In genomic region chr2:128174604-128175342, GRCm38 (mm10) we compare ENCODE assay signal across 16 mouse cellular contexts. TPM values are rescaled to one million over a fixed set of nuclear protein-coding genes. Genes with fewer than 3 reads are reported as not detected.
A peak's percentile ranks its signal among the peaks of the same experiment; 100 is the strongest.
DNase-seq lines count a peak whose midpoint lies in the region; ATAC-seq and TF ChIP-seq lines count a peak whose summit lies in the region.
"Had no signal": no experiment of that assay in that cellular context is flagged by ENCODE, and none has a peak within 500 bp of the region (broad histone marks: within the 10 kb centered on the region; RNA-seq: fewer than 3 reads in every experiment).

No protein-coding gene starts in this region.

- 42% methylated on average over 9 of the region's 9 CpGs for WGBS in kidney, postnatal 0 days
- 29% methylated on average over 9 of the region's 9 CpGs for WGBS in intestine, embryonic 14.5 days
- WGBS in intestine, postnatal 0 days: 14% methylated on average over 9 of the region's 9 CpGs
- WGBS in liver, postnatal 0 days (ENCODE audit: insufficient replicate concordance): 53% methylated on average over 9 of the region's 9 CpGs

- TF ChIP-seq CTCF in kidney, postnatal 0 days (IDR thresholded peaks at IDR 0.05; ENCODE audit: low read depth): no peak
- no peak for TF ChIP-seq CTCF in intestine, postnatal 0 days (IDR thresholded peaks at IDR 0.05; ENCODE audit: low read depth)
- no peak for TF ChIP-seq CTCF in liver, postnatal 0 days (IDR thresholded peaks at IDR 0.05; ENCODE audit: low read depth)

- H3K4me2 ChIP-seq in kidney, postnatal 0 days (ENCODE audit: low read length): no peak overlapping the region
- H3K4me2 ChIP-seq in intestine, embryonic 14.5 days (ENCODE audit: low read length): no peak overlapping the region
- no peak overlapping the region for H3K4me2 ChIP-seq in intestine, postnatal 0 days (replicated peaks; ENCODE audit: low read depth)
- H3K4me2 ChIP-seq in liver, postnatal 0 days (ENCODE audit: low read depth, low read length): no peak overlapping the region
- H3K4me2 ChIP-seq: heart, embryonic 13.5 days; kidney, embryonic 15.5 days; limb, embryonic 15.5 days had no signal

- no peaks in the 10 kb centered on the region for H3K27me3 ChIP-seq in kidney, postnatal 0 days (ENCODE audit: insufficient read depth, low read length)
- no peaks in the 10 kb centered on the region for H3K27me3 ChIP-seq in intestine, embryonic 14.5 days (replicated peaks; ENCODE audit: control insufficient read depth, insufficient read depth, low read length)
- H3K27me3 ChIP-seq in intestine, postnatal 0 days (replicated peaks; ENCODE audit: control insufficient read depth, insufficient read depth, low read length): no peaks in the 10 kb centered on the region
- H3K27me3 ChIP-seq in liver, postnatal 0 days (ENCODE audit: insufficient read depth, low read length): no peaks in the 10 kb centered on the region
- H3K27me3 ChIP-seq: heart, embryonic 13.5 days; kidney, embryonic 15.5 days; limb, embryonic 15.5 days had no signal

- ATAC-seq in kidney, postnatal 0 days (replicated peaks; ENCODE audit: low FRiP score, low read depth): no peak
- no peak; the same call in 1 of the 2 replicates for ATAC-seq in intestine, embryonic 14.5 days (replicated peaks; ENCODE audit: low FRiP score, low TSS enrichment, low read depth)
- ATAC-seq in intestine, postnatal 0 days: peak; percentile 85
- ATAC-seq in liver, postnatal 0 days: peak; percentile 74
- ATAC-seq in granulocyte monocyte progenitor cell, adult 5-6 weeks (replicated peaks; ENCODE audit: poor library complexity, severe bottlenecking): no peak
- ATAC-seq: hindbrain, embryonic 16.5 days; midbrain, embryonic 16.5 days had no signal

- H3K9me3 ChIP-seq in kidney, postnatal 0 days (replicated peaks; ENCODE audit: low read length): no peaks in the 10 kb centered on the region
- H3K9me3 ChIP-seq in intestine, embryonic 14.5 days (ENCODE audit: control insufficient read depth, low read length): no peaks in the 10 kb centered on the region
- H3K9me3 ChIP-seq in intestine, postnatal 0 days (ENCODE audit: control insufficient read depth): no peaks in the 10 kb centered on the region
- no peaks in the 10 kb centered on the region for H3K9me3 ChIP-seq in liver, postnatal 0 days (ENCODE audit: low read length)
- H3K9me3 ChIP-seq: G1E; heart, embryonic 13.5 days; kidney, embryonic 15.5 days; limb, embryonic 15.5 days had no signal

- H3K36me3 ChIP-seq in kidney, postnatal 0 days (ENCODE audit: insufficient read depth, low read length): no peaks in the 10 kb centered on the region
- no peaks in the 10 kb centered on the region for H3K36me3 ChIP-seq in intestine, embryonic 14.5 days (ENCODE audit: control insufficient read depth, insufficient read depth, low read length)
- H3K36me3 ChIP-seq in intestine, postnatal 0 days (ENCODE audit: control insufficient read depth, insufficient read depth): no peaks in the 10 kb centered on the region
- no peaks in the 10 kb centered on the region for H3K36me3 ChIP-seq in liver, postnatal 0 days (replicated peaks; ENCODE audit: insufficient read depth, low read length)
- H3K36me3 ChIP-seq: G1E; heart, embryonic 13.5 days; kidney, embryonic 15.5 days; limb, embryonic 15.5 days had no signal

- TF ChIP-seq EP300 in liver, postnatal 0 days (IDR thresholded peaks at IDR 0.05; ENCODE audit: low read depth): peak; percentile 72; the same call in 1 of the 2 replicates

- peaks cover 18% of the 10 kb centered on the region for H3K4me1 ChIP-seq in kidney, postnatal 0 days (replicated peaks; ENCODE audit: insufficient read depth, low read length)
- peaks cover 23% of the 10 kb centered on the region for H3K4me1 ChIP-seq in intestine, embryonic 14.5 days (replicated peaks; ENCODE audit: control insufficient read depth, insufficient read depth, low read length)
- 0 out of 2 replicates have a peak, but pooled peaks cover 9% of the 10 kb centered on the region for H3K4me1 ChIP-seq in intestine, postnatal 0 days (replicated peaks; ENCODE audit: control insufficient read depth, insufficient read depth, low read length)
- H3K4me1 ChIP-seq in liver, postnatal 0 days (ENCODE audit: insufficient read depth): peaks cover 40% of the 10 kb centered on the region

- no peak overlapping the region for H3K27ac ChIP-seq in kidney, postnatal 0 days
- H3K27ac ChIP-seq in intestine, embryonic 14.5 days (ENCODE audit: low read depth): 0 out of 2 replicates have a peak overlapping the region, but pooled peaks have one; percentile 47
- no peak overlapping the region for H3K27ac ChIP-seq in intestine, postnatal 0 days (ENCODE audit: low read depth, low read length)
- H3K27ac ChIP-seq in liver, postnatal 0 days (ENCODE audit: low read depth): peak overlapping the region; percentile 92
- H3K27ac ChIP-seq: heart, embryonic 13.5 days; kidney, embryonic 15.5 days; limb, embryonic 15.5 days had no signal

- H3K9ac ChIP-seq in kidney, postnatal 0 days (ENCODE audit: low read depth, low read length): no peak overlapping the region
- no peak overlapping the region for H3K9ac ChIP-seq in intestine, embryonic 14.5 days (ENCODE audit: low read length)
- H3K9ac ChIP-seq in intestine, postnatal 0 days (ENCODE audit: low read depth, low read length): no peak overlapping the region
- peak overlapping the region; percentile 35; the same call in 1 of the 2 replicates for H3K9ac ChIP-seq in liver, postnatal 0 days (replicated peaks)
- H3K9ac ChIP-seq: heart, embryonic 13.5 days; kidney, embryonic 15.5 days; limb, embryonic 15.5 days had no signal

- H3K4me3 ChIP-seq in kidney, postnatal 0 days (replicated peaks; ENCODE audit: low read depth, low read length): no peak overlapping the region
- no peak overlapping the region for H3K4me3 ChIP-seq in intestine, embryonic 14.5 days (ENCODE audit: low read depth, low read length)
- H3K4me3 ChIP-seq in intestine, postnatal 0 days (ENCODE audit: low read depth, low read length): no peak overlapping the region
- H3K4me3 ChIP-seq in liver, postnatal 0 days (ENCODE audit: low read depth, low read length): no peak overlapping the region
- H3K4me3 ChIP-seq: heart, embryonic 13.5 days; kidney, embryonic 15.5 days; limb, embryonic 15.5 days had no signal

- DNase-seq in kidney, postnatal 0 days (ENCODE audit: low spot score): peak; percentile 52
- no peak for DNase-seq in kidney, postnatal 4 days
- DNase-seq in intestine, embryonic 14.5 days (ENCODE audit: low spot score): no peak
- no peak for DNase-seq in liver, postnatal 0 days
- no peak for DNase-seq in B cell, adult 2 months
- DNase-seq: cerebellum, adult 9-10 months; heart, postnatal 36 days; thymus, postnatal 25 days had no signal

RNA-seq across cellular contexts. Expression of gene Bcl2l11, which starts 48.9 kb away (rescaled TPM):
- 15.7 and 16.5 TPM in 2 replicates for polyA plus RNA-seq in kidney, postnatal 0 days (2015; fragmentation: Nextera tagmentation; extraction: Ambion mirVana)
- 14.1 and 14.9 TPM in 2 replicates for polyA plus RNA-seq in intestine, embryonic 14.5 days (2014; fragmentation: Nextera tagmentation; extraction: Ambion mirVana)
- polyA plus RNA-seq in intestine, postnatal 0 days (2015; fragmentation: Nextera tagmentation; extraction: Ambion mirVana): 7.3 and 7.5 TPM in 2 replicates
- polyA plus RNA-seq in liver, postnatal 0 days (2015; fragmentation: Nextera tagmentation; extraction: Ambion mirVana): 6.4 and 6.5 TPM in 2 replicates
- 13.1 and 14.4 TPM in 2 replicates for total RNA-seq in granulocyte monocyte progenitor cell, adult 5-6 weeks (2014; fragmentation: Nextera tagmentation)
- 12.1 and 13.4 TPM in 2 replicates for total RNA-seq in granulocyte monocyte progenitor cell, adult 5-6 weeks (2017)

Comparison
In these comparisons a context has a peak if more than half of its experiments do, and no peak if none do; other contexts are left out.
1. ATAC-seq: peak in intestine, postnatal 0 days (single experiment) and liver, postnatal 0 days (single experiment); none in kidney, postnatal 0 days (single experiment), intestine, embryonic 14.5 days (single experiment) and granulocyte monocyte progenitor cell, adult 5-6 weeks (single experiment).
2. H3K27ac ChIP-seq: peak in intestine, embryonic 14.5 days (single experiment) and liver, postnatal 0 days (single experiment); none in kidney, postnatal 0 days (single experiment) and intestine, postnatal 0 days (single experiment).